ENCODE assay signal across 16 mouse cellular contexts in genomic region chr2:157859046-157859701, GRCm38 (mm10). TPM values are rescaled to one million over a fixed set of nuclear protein-coding genes. Genes with fewer than 3 reads are reported as not detected.
DNase-seq lines count a peak whose midpoint lies in the region; ATAC-seq lines count a peak whose summit lies in the region.
"Had no signal": no experiment of that assay in that cellular context is flagged by ENCODE, and none has a peak within 500 bp of the region (broad histone marks: within the 10 kb centered on the region; RNA-seq: fewer than 3 reads in every experiment).

No protein-coding gene starts in this region.

- 76% methylated on average over 8 of the region's 8 CpGs for WGBS in hindbrain, embryonic 14.5 days
- 62% methylated on average over 8 of the region's 8 CpGs for WGBS in neural tube, embryonic 15.5 days
- 87% methylated on average over 8 of the region's 8 CpGs for WGBS in liver, embryonic 11.5 days

- H3K4me3 ChIP-seq in megakaryocyte, embryonic 14.5 days (replicated peaks), result peak overlapping the region; percentile 10
- H3K4me3 ChIP-seq in hindbrain, embryonic 14.5 days (replicated peaks; ENCODE audit: low read length), result no peak overlapping the region
- H3K4me3 ChIP-seq in neural tube, embryonic 15.5 days (replicated peaks), result no peak overlapping the region
- H3K4me3 ChIP-seq in liver, embryonic 11.5 days (ENCODE audit: low read depth, low read length), result no peak overlapping the region
- H3K4me3 ChIP-seq: heart, embryonic 15.5 days; liver, embryonic 13.5 days; neural tube, embryonic 12.5 days had no signal

- H3K27ac ChIP-seq in hindbrain, embryonic 14.5 days, result peak overlapping the region; percentile 63
- H3K27ac ChIP-seq in neural tube, embryonic 15.5 days (replicated peaks), result peak overlapping the region; percentile 54
- H3K27ac ChIP-seq in liver, embryonic 11.5 days (ENCODE audit: low read depth, low read length), result no peak overlapping the region
- H3K27ac ChIP-seq: heart, embryonic 15.5 days; liver, embryonic 13.5 days; neural tube, embryonic 12.5 days had no signal

- no peak for ATAC-seq in megakaryocyte, adult 5-6 weeks (ENCODE audit: poor library complexity, severe bottlenecking)
- no peak for ATAC-seq in hindbrain, embryonic 14.5 days (ENCODE audit: low FRiP score)
- peak; percentile 43; the same call in 1 of the 2 replicates for ATAC-seq in neural tube, embryonic 15.5 days (ENCODE audit: low FRiP score)
- ATAC-seq in liver, embryonic 11.5 days (replicated peaks; ENCODE audit: low FRiP score), result no peak

- peak; percentile 86 for DNase-seq in cerebellum, adult 8-10 months
- DNase-seq in hindbrain, embryonic 14.5 days (ENCODE audit: low spot score), result no peak
- no peak for DNase-seq in c-Kit-positive CD71-positive TER-119-positive erythroid progenitor cells, embryonic 14.5 days (ENCODE audit: low spot score)
- no peak for DNase-seq in liver, embryonic 11.5 days (ENCODE audit: low spot score)
- DNase-seq: adrenal gland, postnatal 14 days; kidney, postnatal 25 days; liver, embryonic 13.5 days; lung, postnatal 4 days; thymus, postnatal 4 days had no signal

- peaks cover 12% of the 10 kb centered on the region for H3K36me3 ChIP-seq in megakaryocyte, embryonic 14.5 days (replicated peaks; ENCODE audit: low read length)
- no peaks in the 10 kb centered on the region for H3K36me3 ChIP-seq in hindbrain, embryonic 14.5 days (replicated peaks; ENCODE audit: control insufficient read depth, insufficient read depth)
- no peaks in the 10 kb centered on the region for H3K36me3 ChIP-seq in neural tube, embryonic 15.5 days
- H3K36me3 ChIP-seq in liver, embryonic 11.5 days (ENCODE audit: control insufficient read depth, insufficient read depth, low read length), result no peaks in the 10 kb centered on the region
- H3K36me3 ChIP-seq: heart, embryonic 15.5 days; liver, embryonic 13.5 days; neural tube, embryonic 12.5 days had no signal

- no peaks in the 10 kb centered on the region for H3K9me3 ChIP-seq in megakaryocyte, embryonic 14.5 days
- H3K9me3 ChIP-seq in hindbrain, embryonic 14.5 days (ENCODE audit: control insufficient read depth, low read length), result no peaks in the 10 kb centered on the region
- no peaks in the 10 kb centered on the region for H3K9me3 ChIP-seq in neural tube, embryonic 15.5 days (replicated peaks)
- no peaks in the 10 kb centered on the region for H3K9me3 ChIP-seq in liver, embryonic 11.5 days (ENCODE audit: control insufficient read depth, low read length)
- H3K9me3 ChIP-seq: heart, embryonic 15.5 days; liver, embryonic 13.5 days; neural tube, embryonic 12.5 days had no signal

- H3K4me2 ChIP-seq in hindbrain, embryonic 14.5 days (replicated peaks), result no peak overlapping the region
- H3K4me2 ChIP-seq in neural tube, embryonic 15.5 days, result no peak overlapping the region
- no peak overlapping the region for H3K4me2 ChIP-seq in liver, embryonic 11.5 days
- H3K4me2 ChIP-seq: heart, embryonic 15.5 days; liver, embryonic 13.5 days; neural tube, embryonic 12.5 days had no signal

- H3K27me3 ChIP-seq in megakaryocyte, embryonic 14.5 days (replicated peaks), result no peaks in the 10 kb centered on the region
- H3K27me3 ChIP-seq in hindbrain, embryonic 14.5 days (ENCODE audit: control insufficient read depth, insufficient read depth, low read length), result no peaks in the 10 kb centered on the region
- H3K27me3 ChIP-seq in neural tube, embryonic 15.5 days (replicated peaks), result no peaks in the 10 kb centered on the region
- H3K27me3 ChIP-seq in liver, embryonic 11.5 days (replicated peaks; ENCODE audit: control insufficient read depth, insufficient read depth, low read length), result no peaks in the 10 kb centered on the region
- H3K27me3 ChIP-seq: heart, embryonic 15.5 days; liver, embryonic 13.5 days; neural tube, embryonic 12.5 days had no signal

- peaks cover 92% of the 10 kb centered on the region for H3K4me1 ChIP-seq in megakaryocyte, embryonic 14.5 days
- peaks cover 21% of the 10 kb centered on the region for H3K4me1 ChIP-seq in hindbrain, embryonic 14.5 days (replicated peaks; ENCODE audit: control insufficient read depth, insufficient read depth, low read length)
- peaks cover 38% of the 10 kb centered on the region for H3K4me1 ChIP-seq in neural tube, embryonic 15.5 days
- H3K4me1 ChIP-seq in liver, embryonic 11.5 days (replicated peaks; ENCODE audit: control insufficient read depth, insufficient read depth, low read length), result peaks cover 9% of the 10 kb centered on the region

- H3K9ac ChIP-seq in hindbrain, embryonic 14.5 days, result no peak overlapping the region
- H3K9ac ChIP-seq in neural tube, embryonic 15.5 days (replicated peaks), result no peak overlapping the region
- H3K9ac ChIP-seq in liver, embryonic 11.5 days (ENCODE audit: low read depth, low read length), result no peak overlapping the region
- H3K9ac ChIP-seq: heart, embryonic 15.5 days; liver, embryonic 13.5 days; neural tube, embryonic 12.5 days had no signal

RNA-seq across cellular contexts. Expression of gene Vstm2l, which starts 55.3 kb away (rescaled TPM):
- polyA plus RNA-seq in megakaryocyte, embryonic 14.5 days (2012; ENCODE audit: insufficient read depth, low replicate concordance), result not detected in 2 replicates
- total RNA-seq in megakaryocyte, adult 5-6 weeks (2015), result not detected in 2 replicates
- total RNA-seq in megakaryocyte, adult 5-6 weeks (2017), result not detected in 2 replicates
- 48.4 and 48.9 TPM in 2 replicates for polyA plus RNA-seq in hindbrain, embryonic 14.5 days (2014; fragmentation: Nextera tagmentation; extraction: Ambion mirVana)
- 31.2 and 42.9 TPM in 2 replicates for polyA plus RNA-seq in neural tube, embryonic 15.5 days (2015; fragmentation: Nextera tagmentation; extraction: Ambion mirVana)
- polyA plus RNA-seq in liver, embryonic 11.5 days (2014; fragmentation: Nextera tagmentation; extraction: Ambion mirVana), result 0.52 and 0.70 TPM in 2 replicates
- total RNA-seq: common myeloid progenitor, adult 5-6 weeks; gastrocnemius, adult 18-20 months had no signal
- polyA plus RNA-seq: heart, embryonic 15.5 days; liver, embryonic 13.5 days had no signal

Comparison
In these comparisons a context has a peak if more than half of its experiments do, and no peak if none do; other contexts are left out.
1. RNA of gene Vstm2l, which starts 55.3 kb away (polyA plus RNA-seq): 48.4 to 48.9 TPM in hindbrain, embryonic 14.5 days and 31.2 to 42.9 TPM in neural tube, embryonic 15.5 days; 0.52 to 0.70 TPM in liver, embryonic 11.5 days and not detected in megakaryocyte, embryonic 14.5 days; every median in the first group is over 10 times any median in the second.